Mouse (Mus musculus): Measurements from ENCODE around the gene Mapk1. TPM values are rescaled to one million over a fixed set of nuclear protein-coding genes. Genes with fewer than 3 reads are reported as not detected.

Mapk1 gene
- total RNA-seq, 2 experiments from 2014 or later: 99.1 to 108 TPM

DNA sequence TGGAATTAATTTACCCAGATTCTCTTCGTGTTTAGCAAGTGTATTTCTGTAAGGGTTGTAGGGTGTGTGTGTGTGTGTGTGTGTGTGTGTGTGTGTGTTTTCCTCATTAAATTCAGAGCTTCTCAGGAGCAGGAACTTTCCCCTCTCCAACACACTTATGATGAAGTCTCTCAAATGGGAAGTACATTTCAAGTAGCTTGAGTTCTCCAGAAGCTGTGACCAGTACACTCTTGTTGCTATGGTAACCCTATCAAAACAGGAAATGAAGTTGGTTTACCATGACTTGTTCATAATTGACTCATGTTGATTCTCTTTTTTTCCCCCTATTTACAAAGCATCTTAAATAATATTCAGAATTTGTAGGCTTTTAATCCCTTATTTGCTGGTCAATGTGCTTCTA is 29.4 kb downstream of the Mapk1 start:
- intact Hi-C loops (cut with DNase I): loop anchor here (2.0 kb wide), 1 partner anchor 20 kb away; no protein-coding TSS in a partner anchor
- DNase-seq (ENCODE audit: low spot score): no peak

DNA sequence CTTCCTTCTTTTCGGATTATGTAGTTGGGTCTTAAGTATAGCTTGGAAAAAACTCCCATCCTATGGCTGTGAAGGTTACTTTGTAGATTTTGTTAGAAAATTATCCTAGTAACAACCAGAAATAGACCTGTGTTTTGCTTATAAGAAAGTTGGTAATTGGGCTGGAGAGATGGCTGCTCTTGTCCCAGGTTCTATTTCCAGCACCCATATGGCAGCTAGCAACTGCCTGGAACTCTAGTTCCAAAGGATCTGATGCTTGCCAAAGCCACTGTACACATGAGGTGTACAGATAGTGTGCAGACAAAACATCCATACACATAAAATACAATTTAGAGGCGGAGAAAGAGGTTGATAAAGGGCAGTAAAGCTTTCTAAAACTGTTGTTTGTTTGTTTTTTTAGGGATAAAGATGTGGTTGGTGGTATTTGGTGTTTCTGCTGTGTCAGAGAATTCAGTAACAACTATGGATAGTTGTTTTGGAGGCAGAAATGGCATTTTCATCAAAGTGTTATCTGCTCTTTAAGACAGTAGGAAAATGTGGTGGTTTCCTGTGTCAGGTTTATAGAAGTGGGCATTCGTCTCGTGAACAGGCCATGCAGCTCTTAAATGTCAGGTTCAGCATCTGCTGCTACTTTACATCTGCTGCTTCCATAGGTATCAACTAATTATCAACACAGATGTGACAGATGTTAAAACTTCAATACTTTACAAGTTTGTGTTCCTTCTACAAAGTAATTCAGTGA is 32.1 kb downstream of the Mapk1 start:
- DNase-seq (ENCODE audit: low spot score): no peak
- intact Hi-C loops (cut with DNase I): no loop called here

DNA sequence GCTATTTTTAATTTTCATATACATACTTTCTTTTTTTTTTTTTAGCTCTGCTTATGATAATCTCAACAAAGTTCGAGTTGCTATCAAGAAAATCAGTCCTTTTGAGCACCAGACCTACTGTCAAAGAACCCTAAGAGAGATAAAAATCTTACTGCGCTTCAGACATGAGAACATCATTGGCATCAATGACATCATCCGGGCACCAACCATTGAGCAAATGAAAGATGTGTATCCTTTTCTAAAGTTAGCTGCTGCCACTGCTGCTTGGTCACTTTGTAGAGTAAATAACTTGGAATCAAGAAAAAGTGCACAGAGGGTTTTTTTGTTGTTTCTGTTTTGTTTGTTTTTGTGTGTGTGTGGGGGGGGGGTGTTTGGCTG is 32.7 kb downstream of the Mapk1 start:
- intact Hi-C loops (cut with DNase I): no loop called here
- DNase-seq (ENCODE audit: low spot score): no peak

DNA sequence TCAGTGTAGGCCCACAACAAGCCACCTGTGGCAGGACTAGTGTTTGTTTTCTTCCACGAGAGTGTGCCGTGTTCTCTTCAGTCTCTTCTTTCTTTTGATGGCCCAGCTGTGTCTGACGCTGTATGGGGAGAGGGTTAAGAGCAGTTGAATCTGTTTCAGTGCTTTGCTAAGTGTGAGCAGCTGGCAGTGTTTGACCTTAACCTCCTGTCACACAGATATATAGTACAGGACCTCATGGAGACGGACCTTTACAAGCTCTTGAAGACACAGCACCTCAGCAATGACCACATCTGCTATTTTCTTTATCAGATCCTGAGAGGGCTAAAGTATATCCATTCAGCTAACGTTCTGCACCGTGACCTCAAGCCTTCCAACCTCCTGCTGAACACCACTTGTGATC is 34.9 kb downstream of the Mapk1 start:
- intact Hi-C loops (cut with DNase I): no loop called here
- no peak for DNase-seq (ENCODE audit: low spot score)

DNA sequence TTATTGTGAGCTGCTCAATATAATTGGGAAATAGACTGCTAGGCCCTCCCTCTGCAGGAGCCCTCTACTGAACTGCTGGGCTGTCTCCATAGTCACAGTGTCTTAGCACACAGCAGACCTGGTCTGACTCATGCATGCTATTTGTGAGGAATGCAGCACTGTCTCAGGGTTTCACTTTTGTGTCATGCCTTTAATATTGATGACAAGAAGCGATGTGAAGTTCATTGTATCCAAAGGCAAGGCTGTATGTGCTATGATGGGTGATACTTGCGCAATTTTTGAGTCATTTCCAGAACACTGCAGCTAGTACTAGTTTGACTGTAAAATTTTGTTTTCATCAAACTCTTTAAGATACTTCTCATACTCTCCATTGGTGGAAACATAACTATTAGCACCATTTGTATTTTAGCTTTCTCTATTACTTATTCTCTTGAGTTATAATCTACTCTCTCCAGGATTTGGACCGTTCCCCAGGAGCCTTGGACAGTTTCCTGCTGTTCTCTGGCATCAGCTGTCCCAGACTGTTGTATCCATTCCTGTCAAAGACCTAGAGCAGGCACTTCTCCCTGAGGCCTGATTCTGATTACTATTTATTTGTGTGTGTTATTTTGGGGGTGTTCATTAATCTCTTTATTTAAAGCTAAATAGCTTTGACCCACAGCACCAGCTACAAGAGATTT is 41.4 kb downstream of the Mapk1 start:
- intact Hi-C loops (cut with DNase I): loop anchor here (5.0 kb wide), 1 partner anchor 37 kb away; no protein-coding TSS in a partner anchor
- DNase-seq (ENCODE audit: low spot score): no peak

DNA sequence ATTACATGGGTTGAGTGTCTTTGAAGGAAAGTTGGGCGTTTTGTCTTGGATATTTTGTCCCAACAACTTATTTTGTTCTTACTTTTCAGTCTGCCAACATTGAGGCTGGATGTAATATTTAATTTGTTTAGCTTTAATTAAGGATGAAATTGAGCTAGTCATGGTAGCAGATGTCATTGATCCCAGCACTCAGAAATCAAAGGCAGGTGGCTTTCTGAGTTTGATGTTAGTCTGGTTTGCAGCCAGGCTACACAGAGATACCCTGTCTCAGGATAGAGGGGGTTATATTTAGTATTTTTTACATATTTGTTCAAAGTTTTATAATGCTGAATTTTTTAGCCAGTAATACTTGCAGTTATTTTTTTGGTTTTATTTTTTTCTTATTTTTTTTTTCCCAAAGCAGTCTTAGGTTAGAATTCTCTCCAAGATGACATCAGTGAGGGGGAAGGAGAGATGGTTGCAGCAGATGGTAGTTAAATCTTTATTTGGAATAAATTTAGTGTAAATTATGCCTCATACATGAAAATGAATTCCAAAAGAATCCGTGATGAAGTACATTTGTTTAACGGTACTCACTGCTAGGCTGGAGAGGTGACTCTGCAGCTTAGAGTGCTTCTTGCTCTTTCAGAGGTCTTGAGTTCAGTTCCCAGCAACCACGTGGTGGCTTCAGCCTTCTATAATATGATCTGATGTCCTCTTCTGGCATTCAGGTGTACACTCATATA is 47.0 kb downstream of the Mapk1 start:
- no peak for DNase-seq (ENCODE audit: low spot score)
- intact Hi-C loops (cut with DNase I): no loop called here

DNA sequence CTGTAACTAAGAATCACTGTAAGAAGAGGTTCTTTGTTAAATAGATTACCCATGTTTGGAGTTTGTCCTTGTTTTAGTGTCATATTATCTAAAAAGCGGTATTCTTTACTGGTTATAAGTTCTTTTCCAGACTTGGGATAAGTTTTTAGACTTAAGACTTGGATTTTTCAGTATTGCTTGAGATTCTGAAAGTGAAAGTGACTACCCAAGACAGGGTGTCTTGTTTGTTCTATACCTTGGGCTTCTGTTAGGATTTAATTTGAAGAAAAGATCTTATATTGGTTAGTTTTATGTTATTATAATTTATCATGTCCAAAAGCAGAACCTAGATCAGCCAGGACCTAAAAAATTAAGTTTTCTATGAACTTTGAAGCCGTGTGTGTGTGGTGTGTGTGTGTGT is 50.6 kb downstream of the Mapk1 start:
- no peak for DNase-seq (ENCODE audit: low spot score)
- intact Hi-C loops (cut with DNase I): no loop called here

DNA sequence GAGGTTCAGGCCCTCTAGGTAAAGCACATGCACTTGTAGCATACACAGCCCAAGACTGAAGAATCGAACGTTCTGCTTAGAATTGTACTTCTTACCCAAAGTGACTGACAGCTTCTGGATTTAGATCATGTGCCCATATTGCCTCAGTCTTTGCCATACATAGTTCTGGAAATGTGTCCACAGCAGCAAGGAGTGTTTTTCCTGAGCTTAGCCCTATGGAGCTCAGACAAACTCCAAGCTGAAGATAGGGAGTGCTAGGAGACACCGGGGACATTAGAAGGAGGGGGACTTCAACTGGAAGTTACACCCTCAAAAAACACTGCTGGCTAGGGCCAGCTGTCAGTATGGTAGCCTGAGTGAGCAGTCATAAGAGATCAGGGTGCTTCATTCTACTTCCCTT is 57.5 kb downstream of the Mapk1 start:
- no peak for DNase-seq (ENCODE audit: low spot score)
- intact Hi-C loops (cut with DNase I): no loop called here

DNA sequence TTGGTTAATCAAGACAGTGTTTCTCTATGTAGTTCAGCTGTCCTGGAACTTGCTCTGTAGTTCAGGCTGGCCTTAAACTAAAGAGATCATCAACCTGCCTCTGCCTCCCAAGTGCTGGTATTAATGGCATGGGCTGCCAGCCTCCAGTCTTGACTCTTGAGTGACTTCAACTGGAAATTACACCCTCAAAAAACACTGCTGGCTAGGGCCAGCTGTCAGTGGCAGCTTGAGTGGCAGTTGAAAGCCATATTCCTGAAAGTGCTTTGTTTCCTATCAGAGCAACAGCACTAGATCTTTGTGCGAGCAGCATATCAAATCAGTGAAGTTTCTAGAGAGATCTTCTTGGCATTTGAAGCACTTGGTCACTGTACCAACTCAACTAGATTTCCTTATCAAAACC is 58.2 kb downstream of the Mapk1 start:
- intact Hi-C loops (cut with DNase I): no loop called here
- no peak for DNase-seq (ENCODE audit: low spot score)

DNA sequence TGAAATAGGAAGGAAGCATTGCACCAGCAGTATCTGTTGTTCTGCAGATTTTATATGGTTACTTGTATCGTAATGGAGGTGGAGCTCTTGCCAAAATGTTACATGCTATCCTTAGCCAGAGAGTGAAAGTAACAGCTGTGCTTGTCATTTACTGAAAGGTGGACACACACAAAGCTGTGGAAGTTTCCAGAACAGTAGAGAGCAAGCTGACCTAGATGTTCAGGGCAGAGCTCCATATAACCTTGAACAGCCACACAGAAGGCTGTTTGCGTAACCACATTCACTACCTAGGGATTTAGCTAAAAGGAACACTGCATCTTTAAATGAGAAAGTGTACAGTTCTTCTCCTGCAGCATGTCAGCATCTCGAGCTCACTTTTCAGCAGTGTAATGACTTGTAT is 61.1 kb downstream of the Mapk1 start:
- intact Hi-C loops (cut with DNase I): no loop called here

DNA sequence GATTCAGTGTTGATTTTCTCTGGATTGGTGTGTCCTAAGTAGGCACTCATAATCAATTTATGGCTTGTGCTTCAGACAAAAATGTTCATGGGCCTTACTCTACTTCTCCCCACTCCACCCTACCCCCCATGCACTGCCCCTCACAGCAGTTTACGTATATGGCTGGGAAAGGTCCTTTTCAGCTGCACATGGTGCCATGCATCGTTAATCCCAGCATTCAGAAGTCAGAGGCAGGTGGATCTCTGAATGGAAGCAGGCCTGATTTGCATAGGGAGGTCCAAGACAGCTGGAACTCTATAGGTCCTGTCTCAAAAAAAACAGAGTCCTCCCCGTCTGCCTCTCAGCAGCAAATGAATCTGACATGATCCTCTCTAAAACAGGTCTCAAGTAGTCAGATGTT is 62.1 kb downstream of the Mapk1 start:
- no peak for DNase-seq (ENCODE audit: low spot score)
- intact Hi-C loops (cut with DNase I): no loop called here

More for the DNA sequence above, 61.1 kb downstream of the Mapk1 start:
- no peak for DNase-seq (ENCODE audit: low spot score)

DNA sequence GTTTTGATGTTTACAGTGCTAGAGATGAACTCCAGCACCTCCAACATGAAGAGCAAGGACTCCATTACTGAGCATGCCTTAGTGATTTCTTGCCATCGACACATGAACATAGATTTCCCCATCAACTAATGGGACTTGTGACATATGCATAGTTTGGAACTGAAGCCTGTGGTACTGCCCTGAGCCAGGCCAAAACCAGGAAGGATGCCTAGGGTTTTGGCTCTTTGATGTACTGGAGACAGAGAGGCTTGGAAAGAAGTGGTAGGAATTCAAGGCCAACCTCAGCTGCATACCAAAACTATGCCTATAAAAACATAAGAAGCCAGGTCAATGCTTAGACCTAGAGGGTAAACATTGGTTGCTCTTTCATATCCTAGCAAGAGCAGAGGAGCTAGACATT is 66.7 kb downstream of the Mapk1 start:
- intact Hi-C loops (cut with DNase I): no loop called here
- DNase-seq (ENCODE audit: low spot score): no peak

DNA sequence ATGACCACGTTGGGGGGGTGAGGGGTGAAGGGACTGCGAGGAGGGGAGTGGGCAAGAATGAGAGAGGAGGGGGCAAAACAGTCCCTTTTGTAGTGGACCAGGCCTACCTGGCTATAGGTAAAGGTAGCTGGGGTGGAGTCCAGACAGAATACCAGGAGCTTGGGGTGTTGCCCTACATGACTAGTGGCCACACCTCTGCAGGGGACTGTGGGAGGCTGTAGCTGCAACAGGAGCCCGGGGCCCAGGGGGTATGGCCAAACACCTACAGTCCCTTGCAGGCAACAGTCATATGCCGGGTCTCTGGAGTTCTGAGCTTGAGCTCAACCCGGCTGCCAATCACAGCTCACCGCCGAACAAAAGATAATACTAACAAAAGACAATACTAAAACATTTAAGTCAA is 68.9 kb downstream of the Mapk1 start:
- DNase-seq (ENCODE audit: low spot score): no peak
- intact Hi-C loops (cut with DNase I): no loop called here

DNA sequence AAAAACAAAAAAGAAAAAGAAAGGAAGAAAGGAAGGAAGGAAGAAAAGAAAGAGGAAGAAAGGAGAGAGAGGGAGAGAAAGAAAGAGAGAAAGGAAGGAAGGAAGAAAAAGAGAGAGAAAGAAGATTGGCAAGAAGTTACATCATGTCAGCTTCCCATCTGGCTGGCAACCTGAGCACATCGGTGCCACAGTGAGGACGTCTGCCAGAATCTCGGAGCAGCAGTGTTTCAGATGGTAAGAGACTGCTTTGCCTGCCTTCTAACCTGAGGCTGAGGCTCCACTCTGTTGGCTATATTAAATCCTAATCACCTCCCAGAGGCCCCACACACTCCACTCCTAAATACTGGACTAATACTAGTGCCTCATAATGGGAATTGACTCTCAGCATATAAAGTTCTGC is 70.7 kb downstream of the Mapk1 start:
- intact Hi-C loops (cut with DNase I): no loop called here
- no peak for DNase-seq (ENCODE audit: low spot score)

DNA sequence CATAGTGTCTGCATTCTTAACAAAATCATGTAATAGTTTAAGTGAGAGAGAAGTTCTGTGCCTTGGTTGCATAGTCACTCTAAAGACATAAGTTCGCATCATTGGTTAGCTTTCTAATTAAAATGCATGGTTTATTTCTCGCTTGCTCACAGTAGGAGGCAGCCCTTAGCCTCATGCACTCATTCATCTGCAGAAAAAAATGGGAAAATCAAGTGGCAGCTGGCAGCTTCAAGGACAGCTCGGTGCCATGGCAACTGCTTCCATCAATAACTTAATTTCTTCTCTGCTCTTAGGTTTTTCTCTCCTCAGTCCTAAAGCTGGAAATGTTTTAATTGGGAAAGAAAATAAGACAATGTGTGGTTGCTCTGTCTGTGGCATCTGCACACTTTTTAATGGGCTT is 72.4 kb downstream of the Mapk1 start:
- intact Hi-C loops (cut with DNase I): no loop called here

DNA sequence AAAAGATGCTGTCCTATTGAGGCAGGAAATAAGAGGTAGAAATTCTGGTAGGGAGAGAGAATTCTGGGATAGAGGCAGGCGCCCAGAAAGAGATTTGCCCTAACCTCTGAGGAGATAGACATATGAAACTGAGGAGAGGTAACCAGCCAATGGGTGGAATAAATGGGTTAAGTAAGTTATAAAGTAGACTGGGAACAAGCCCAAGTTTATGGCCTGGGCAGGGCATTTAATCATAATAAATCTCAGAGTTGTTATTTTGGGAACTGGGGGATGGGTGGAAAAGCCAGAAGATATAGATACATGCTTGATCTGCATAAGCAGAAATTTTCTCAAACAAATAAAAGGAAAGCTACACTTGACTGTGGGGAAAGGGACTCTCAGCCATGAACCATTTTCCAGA is 79.2 kb downstream of the Mapk1 start:
- intact Hi-C loops (cut with DNase I): no loop called here
- no peak for DNase-seq (ENCODE audit: low spot score)

More for the DNA sequence above, 72.4 kb downstream of the Mapk1 start:
- DNase-seq (ENCODE audit: low spot score): no peak

DNA sequence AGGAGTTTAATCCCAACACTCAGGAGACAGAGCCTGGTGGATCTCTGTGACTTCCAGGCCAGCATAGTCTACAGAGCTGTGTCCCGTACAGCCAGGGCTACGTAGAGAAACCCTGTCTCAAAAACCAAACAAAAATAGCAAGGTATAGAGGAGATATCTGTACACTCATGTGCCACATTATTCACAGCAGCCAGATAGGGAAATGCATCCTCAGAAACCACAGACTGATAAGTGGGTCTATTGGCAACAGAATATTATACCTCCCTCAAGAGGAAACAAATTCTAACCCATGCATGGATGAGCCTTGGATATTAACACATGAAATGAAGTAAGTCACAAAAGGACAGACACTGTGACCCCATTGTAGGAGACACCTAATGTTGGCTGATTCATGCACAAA is 84.4 kb downstream of the Mapk1 start:
- intact Hi-C loops (cut with DNase I): no loop called here

DNA sequence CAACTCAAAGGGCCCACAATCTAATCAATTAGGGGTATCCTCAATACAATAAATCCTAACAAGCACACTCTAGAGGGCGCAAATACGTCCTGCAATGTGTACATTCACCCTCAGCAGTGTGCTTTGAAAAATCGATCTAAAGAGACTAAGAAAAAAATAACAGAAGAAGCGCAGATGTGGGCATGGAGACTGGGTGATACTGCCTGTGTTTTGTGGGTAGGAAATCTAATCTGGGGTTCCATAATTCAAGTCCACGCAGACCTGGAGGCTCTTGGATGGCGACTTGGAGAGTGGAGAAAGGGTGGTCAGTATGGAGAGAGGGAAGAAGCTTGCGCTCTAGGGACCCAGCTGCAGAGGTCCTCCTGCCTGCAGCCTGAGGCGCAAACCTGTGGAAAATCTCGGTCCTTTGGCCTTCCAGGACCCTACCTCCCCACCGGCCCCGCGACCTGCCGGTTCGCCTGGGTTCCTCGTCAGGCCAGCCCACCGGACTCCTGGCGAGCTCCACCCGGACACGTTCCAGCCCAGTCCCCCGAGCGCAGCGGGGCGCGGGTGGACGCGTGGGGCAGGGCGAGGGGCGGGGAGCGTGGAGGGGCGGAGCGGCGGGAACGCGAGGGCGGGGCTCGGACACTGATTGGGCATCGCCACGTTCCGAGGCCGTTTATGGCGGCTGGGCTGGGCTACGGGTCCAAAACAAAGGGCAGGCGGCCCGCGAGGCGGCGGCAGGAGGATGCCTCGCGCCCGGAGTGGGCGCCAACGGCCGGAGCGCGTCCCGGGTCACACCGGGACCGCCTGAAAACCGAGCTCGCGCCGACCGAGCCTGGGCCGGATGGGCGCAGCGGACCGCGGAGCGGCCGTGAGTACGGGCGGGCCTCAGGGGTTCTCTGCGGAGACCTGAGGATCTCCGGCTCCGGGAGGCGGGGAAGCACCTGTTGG is 86.6 kb downstream of the Mapk1 start, which contains the start of gene Ypel1:
TSS of gene Ypel1 (plus strand) at position 186 of the 933 bp plus-strand sequence.
- intact Hi-C loops (cut with DNase I): no loop called here
- peak; percentile 76 for DNase-seq (ENCODE audit: low spot score)

More for the DNA sequence above, 84.4 kb downstream of the Mapk1 start:
- DNase-seq (ENCODE audit: low spot score): no peak

DNA sequence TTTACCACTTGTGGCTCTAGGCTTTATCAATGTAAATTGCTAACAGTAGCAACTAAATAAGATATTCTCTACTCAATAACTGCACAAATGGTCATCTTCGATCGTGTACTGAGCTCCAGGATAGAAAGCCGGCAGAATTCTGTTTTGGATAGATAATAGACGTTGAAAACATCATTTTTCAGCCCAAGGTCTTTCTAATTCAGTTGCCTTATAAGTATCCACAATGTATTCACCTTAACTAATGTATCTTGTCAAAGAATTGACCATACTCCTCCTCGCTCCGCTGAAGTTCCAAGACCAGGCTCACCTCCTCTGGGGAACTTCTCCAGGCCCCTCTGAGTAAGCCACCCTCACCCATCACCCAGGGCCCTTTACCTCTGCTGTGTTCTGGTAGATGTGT is 87.5 kb downstream of the Mapk1 start:
- intact Hi-C loops (cut with DNase I): no loop called here
- no peak for DNase-seq (ENCODE audit: low spot score)

DNA sequence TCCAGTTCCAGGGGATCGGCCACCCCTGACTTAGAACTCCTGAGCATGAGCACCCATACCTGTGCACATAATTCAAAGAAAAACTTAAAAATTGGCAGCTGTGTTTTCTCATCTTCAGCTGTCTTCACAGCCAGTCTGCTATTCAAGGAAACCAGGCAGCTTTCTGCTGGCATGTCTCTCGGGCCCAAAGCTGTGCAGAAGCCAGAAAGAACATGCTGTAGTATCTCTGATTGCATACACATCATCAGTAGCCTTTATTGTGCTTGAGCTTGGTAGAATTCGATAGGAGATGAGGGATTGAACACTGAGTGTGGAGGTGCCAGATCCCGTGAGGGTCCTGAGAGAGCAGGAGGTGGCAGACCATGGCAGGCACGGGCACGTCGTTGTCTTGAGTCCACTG is 89.8 kb downstream of the Mapk1 start:
- intact Hi-C loops (cut with DNase I): no loop called here
- no peak for DNase-seq (ENCODE audit: low spot score)
